Mouse (Mus musculus): Measurements from ENCODE around the gene Larp1. TPM values are rescaled to one million over a fixed set of nuclear protein-coding genes. Genes with fewer than 3 reads are reported as not detected.

The Larp1 gene
- polyA plus RNA-seq, 1 experiment: 32.8 TPM

GRCm38 (mm10) chr11:58009516-58010141 lies 765 bp downstream of the Larp1 start:
- peaks cover 31% of the 10 kb centered on the region for H3K36me3 ChIP-seq (ENCODE audit: control insufficient read depth)
- H3K27me3 ChIP-seq (ENCODE audit: control insufficient read depth): no peaks in the 10 kb centered on the region
- H3K9me3 ChIP-seq (ENCODE audit: control insufficient read depth, low read length): no peaks in the 10 kb centered on the region
- H3K4me1 ChIP-seq (ENCODE audit: control insufficient read depth): peaks cover 63% of the 10 kb centered on the region
- TF ChIP-seq TAL1 (IDR thresholded peaks at IDR 0.05; ENCODE audit: low read length) (no peak), GATA1 (IDR thresholded peaks at IDR 0.05; ENCODE audit: low read length) (no peak)
- peak overlapping the region; percentile 100 for H3K4me3 ChIP-seq (replicated peaks)

GRCm38 (mm10) chr11:58010226-58010781 lies 1.4 kb downstream of the Larp1 start:
- peaks cover 31% of the 10 kb centered on the region for H3K36me3 ChIP-seq (ENCODE audit: control insufficient read depth)
- H3K4me3 ChIP-seq (replicated peaks): peak overlapping the region; percentile 100
- H3K9me3 ChIP-seq (ENCODE audit: control insufficient read depth, low read length): no peaks in the 10 kb centered on the region
- H3K27me3 ChIP-seq (ENCODE audit: control insufficient read depth): no peaks in the 10 kb centered on the region
- peaks cover 70% of the 10 kb centered on the region for H3K4me1 ChIP-seq (ENCODE audit: control insufficient read depth)
- TF ChIP-seq TAL1 (IDR thresholded peaks at IDR 0.05; ENCODE audit: low read length) (no peak), GATA1 (IDR thresholded peaks at IDR 0.05; ENCODE audit: low read length) (no peak)

- H3K4me3 ChIP-seq (replicated peaks): peak overlapping the region; percentile 100
- H3K9me3 ChIP-seq (ENCODE audit: control insufficient read depth, low read length): no peaks in the 10 kb centered on the region
- TF ChIP-seq TAL1 (IDR thresholded peaks at IDR 0.05; ENCODE audit: low read length) (no peak), GATA1 (IDR thresholded peaks at IDR 0.05; ENCODE audit: low read length) (no peak)
- peaks cover 32% of the 10 kb centered on the region for H3K36me3 ChIP-seq (ENCODE audit: control insufficient read depth)
- H3K4me1 ChIP-seq (ENCODE audit: control insufficient read depth): peaks cover 75% of the 10 kb centered on the region
- H3K27me3 ChIP-seq (ENCODE audit: control insufficient read depth): no peaks in the 10 kb centered on the region
These were observed 2.1 kb downstream of the Larp1 start for GRCm38 (mm10) chr11:58010930-58011329.

GRCm38 (mm10) chr11:58011813-58012212 lies 2.9 kb downstream of the Larp1 start:
- no peak for TF ChIP-seq TAL1 (IDR thresholded peaks at IDR 0.05; ENCODE audit: low read length)
- TF ChIP-seq GATA1 (IDR thresholded peaks at IDR 0.05; ENCODE audit: low read length): no peak
- Histone ChIP-seq H3K4me1 (ENCODE audit: control insufficient read depth) (peaks cover 80% of the 10 kb centered on the region), H3K36me3 (ENCODE audit: control insufficient read depth) (peaks cover 40% of the 10 kb centered on the region), H3K9me3 (ENCODE audit: control insufficient read depth, low read length) (no peaks in the 10 kb centered on the region), H3K27me3 (ENCODE audit: control insufficient read depth) (no peaks in the 10 kb centered on the region), H3K4me3 (replicated peaks) (peak overlapping the region; percentile 100)

- no peaks in the 10 kb centered on the region for H3K27me3 ChIP-seq (ENCODE audit: control insufficient read depth)
- H3K4me1 ChIP-seq (ENCODE audit: control insufficient read depth): peaks cover 80% of the 10 kb centered on the region
- TF ChIP-seq TAL1 (IDR thresholded peaks at IDR 0.05; ENCODE audit: low read length) (no peak), GATA1 (IDR thresholded peaks at IDR 0.05; ENCODE audit: low read length) (no peak)
- peaks cover 48% of the 10 kb centered on the region for H3K36me3 ChIP-seq (ENCODE audit: control insufficient read depth)
- no peak overlapping the region for H3K4me3 ChIP-seq (replicated peaks)
- no peaks in the 10 kb centered on the region for H3K9me3 ChIP-seq (ENCODE audit: control insufficient read depth, low read length)
These were observed 3.8 kb downstream of the Larp1 start for GRCm38 (mm10) chr11:58012674-58013073.

- Histone ChIP-seq H3K4me3 (replicated peaks) (no peak overlapping the region), H3K9me3 (ENCODE audit: control insufficient read depth, low read length) (no peaks in the 10 kb centered on the region), H3K4me1 (ENCODE audit: control insufficient read depth) (peaks cover 80% of the 10 kb centered on the region), H3K36me3 (ENCODE audit: control insufficient read depth) (peaks cover 52% of the 10 kb centered on the region), H3K27me3 (ENCODE audit: control insufficient read depth) (no peaks in the 10 kb centered on the region)
- TF ChIP-seq TAL1 (IDR thresholded peaks at IDR 0.05; ENCODE audit: low read length): no peak
These were observed 4.2 kb downstream of the Larp1 start for GRCm38 (mm10) chr11:58013100-58013499.

- Histone ChIP-seq H3K9me3 (ENCODE audit: control insufficient read depth, low read length) (no peaks in the 10 kb centered on the region), H3K4me3 (replicated peaks) (no peak overlapping the region), H3K27me3 (ENCODE audit: control insufficient read depth) (no peaks in the 10 kb centered on the region), H3K36me3 (ENCODE audit: control insufficient read depth) (peaks cover 62% of the 10 kb centered on the region), H3K4me1 (ENCODE audit: control insufficient read depth) (peaks cover 91% of the 10 kb centered on the region)
- TF ChIP-seq TAL1 (IDR thresholded peaks at IDR 0.05; ENCODE audit: low read length) (no peak), GATA1 (IDR thresholded peaks at IDR 0.05; ENCODE audit: low read length) (no peak)
These were observed 5.7 kb downstream of the Larp1 start for GRCm38 (mm10) chr11:58014604-58015003.

GRCm38 (mm10) chr11:58015339-58015738 lies 6.5 kb downstream of the Larp1 start:
- TF ChIP-seq GATA1 (IDR thresholded peaks at IDR 0.05; ENCODE audit: low read length) (no peak), TAL1 (IDR thresholded peaks at IDR 0.05; ENCODE audit: low read length) (no peak)
- Histone ChIP-seq H3K4me1 (ENCODE audit: control insufficient read depth) (peaks cover 97% of the 10 kb centered on the region), H3K36me3 (ENCODE audit: control insufficient read depth) (peaks cover 66% of the 10 kb centered on the region), H3K4me3 (replicated peaks) (peak overlapping the region; percentile 34), H3K27me3 (ENCODE audit: control insufficient read depth) (no peaks in the 10 kb centered on the region), H3K9me3 (ENCODE audit: control insufficient read depth, low read length) (no peaks in the 10 kb centered on the region)

GRCm38 (mm10) chr11:58016371-58016770 lies 7.5 kb downstream of the Larp1 start:
- no peaks in the 10 kb centered on the region for H3K9me3 ChIP-seq (ENCODE audit: control insufficient read depth, low read length)
- no peaks in the 10 kb centered on the region for H3K27me3 ChIP-seq (ENCODE audit: control insufficient read depth)
- H3K36me3 ChIP-seq (ENCODE audit: control insufficient read depth): peaks cover 66% of the 10 kb centered on the region
- peak overlapping the region; percentile 6 for H3K4me3 ChIP-seq (replicated peaks)
- peaks cover 97% of the 10 kb centered on the region for H3K4me1 ChIP-seq (ENCODE audit: control insufficient read depth)
- TF ChIP-seq GATA1 (IDR thresholded peaks at IDR 0.05; ENCODE audit: low read length) (no peak), TAL1 (IDR thresholded peaks at IDR 0.05; ENCODE audit: low read length) (no peak)

All from erythroblast, embryonic 14.5 days (primary cell).